Mouse (Mus musculus) liver, adult 2 months (tissue): ENCODE measurements around the gene Eif6.

Experiments used
- CTCF ChIP-seq: fragments of 200-500 bp; IDR thresholded peaks from 2 replicates; pipeline ENCODE4 v1.5.1; 2011; ENCODE audit warnings: low read depth, low read length, control low read depth
- POLR2A ChIP-seq: fragments of 200-500 bp; IDR thresholded peaks from 2 replicates; pipeline ENCODE4 v1.6.1; 2011; ENCODE audit warnings: low read length, control low read depth; ENCODE audit not compliant: insufficient read depth; ENCODE audit errors: extremely low read depth

DNA sequence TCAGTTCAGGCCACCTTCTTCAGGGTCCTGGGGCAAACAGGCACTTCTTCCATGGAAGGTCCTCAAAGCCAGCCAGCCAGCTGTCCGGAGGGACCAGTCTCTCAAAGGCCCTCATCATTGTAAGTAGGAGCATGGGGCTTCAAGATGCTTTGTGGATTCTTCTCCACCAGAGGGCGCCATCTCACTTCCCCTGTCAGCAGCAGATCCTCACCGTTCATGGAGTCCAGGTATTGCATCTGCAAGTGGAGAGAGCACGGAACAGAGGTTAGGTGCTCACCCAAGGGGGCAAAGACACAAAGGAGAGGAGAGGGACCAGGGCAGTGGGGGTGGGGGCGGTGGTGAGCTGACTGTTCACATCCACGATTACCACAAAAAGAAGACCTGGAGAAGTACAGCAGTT is 21.6 kb upstream of the Eif6 start:
- TF ChIP-seq CTCF, result peak; percentile 86
- no peak for TF ChIP-seq POLR2A
